Comparison of ENCODE assay signal across 10 mouse cellular contexts in the genomic region with DNA sequence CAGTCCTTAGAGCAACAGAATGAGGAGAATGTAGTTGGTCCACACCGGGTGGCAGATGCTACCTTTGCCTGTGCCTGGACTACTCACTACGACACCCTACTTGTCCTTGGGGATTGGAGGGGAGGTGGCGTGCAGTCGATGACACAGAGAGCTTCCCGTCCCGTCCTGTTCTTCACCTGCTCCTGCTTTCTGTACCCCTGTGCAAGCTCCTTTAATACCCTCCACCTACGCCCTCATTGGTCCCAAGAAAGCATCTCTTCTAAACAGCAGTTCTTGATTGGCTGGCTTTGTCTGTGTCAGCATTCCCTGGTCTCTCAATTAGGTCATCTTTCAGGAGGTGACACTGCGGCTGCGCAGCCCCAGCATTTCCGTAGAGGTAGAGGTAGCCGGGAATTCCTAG. TPM values are rescaled to one million over a fixed set of nuclear protein-coding genes. Genes with fewer than 3 reads are reported as not detected.
DNase-seq lines count a peak whose midpoint lies in the region; ATAC-seq and TF ChIP-seq lines count a peak whose summit lies in the region.
"Had no signal": no experiment of that assay in that cellular context is flagged by ENCODE, and none has a peak within 500 bp of the region (broad histone marks: within the 10 kb centered on the region; RNA-seq: fewer than 3 reads in every experiment).

Cbx7 (minus strand) TSS at position 180 of the 400 bp plus-strand sequence.

- H3K4me1 ChIP-seq in bone marrow, adult 2 months (ENCODE audit: control insufficient read depth, insufficient read depth, low read length), result no peaks in the 10 kb centered on the region
- no peaks in the 10 kb centered on the region for H3K4me1 ChIP-seq in intestine, embryonic 15.5 days (replicated peaks)
- H3K4me1 ChIP-seq: embryonic facial prominence, embryonic 12.5 days; forebrain, embryonic 15.5 days had no signal

- no peak within 1 kb of the TSS for H3K4me3 ChIP-seq in bone marrow, adult 2 months (replicated peaks; ENCODE audit: control insufficient read depth, low read depth, low read length)
- H3K4me3 ChIP-seq in intestine, embryonic 15.5 days (replicated peaks), result no peak within 1 kb of the TSS
- H3K4me3 ChIP-seq: embryonic facial prominence, embryonic 12.5 days; forebrain, embryonic 15.5 days had no signal

- no peak for DNase-seq in heart, postnatal 36 days
- no peak for DNase-seq in heart, adult 11 months
- no peak for DNase-seq in thymus, postnatal 0 days (ENCODE audit: low spot score)
- no peak for DNase-seq in thymus, postnatal 36 days
- DNase-seq in kidney, adult 18-20 months, result no peak

- TF ChIP-seq CTCF in bone marrow, adult 2 months (IDR thresholded peaks at IDR 0.05; ENCODE audit: control insufficient read depth, insufficient read depth, low read length), result no peak

- H3K36me3 ChIP-seq in intestine, embryonic 15.5 days, result no peaks in the 10 kb centered on the region
- H3K36me3 ChIP-seq: embryonic facial prominence, embryonic 12.5 days; forebrain, embryonic 15.5 days had no signal

- no peak within 1 kb of the TSS for H3K4me2 ChIP-seq in intestine, embryonic 15.5 days (replicated peaks)
- H3K4me2 ChIP-seq: embryonic facial prominence, embryonic 12.5 days; forebrain, embryonic 15.5 days had no signal

- 90% methylated on average over 11 of the region's 11 CpGs for WGBS in bone marrow, adult 2 months
- WGBS in intestine, embryonic 15.5 days, result 95% methylated on average over 11 of the region's 11 CpGs

- ATAC-seq in intestine, embryonic 15.5 days, result no peak
- ATAC-seq: forebrain, embryonic 15.5 days had no signal

- no peak within 1 kb of the TSS for H3K27ac ChIP-seq in bone marrow, adult 2 months (ENCODE audit: control insufficient read depth, insufficient read depth, low read depth, low read length, poor library complexity)
- no peak within 1 kb of the TSS for H3K27ac ChIP-seq in intestine, embryonic 15.5 days
- H3K27ac ChIP-seq: embryonic facial prominence, embryonic 12.5 days; forebrain, embryonic 15.5 days; liver, embryonic 14.5 days had no signal

- H3K27me3 ChIP-seq in intestine, embryonic 15.5 days (replicated peaks), result no peaks in the 10 kb centered on the region
- H3K27me3 ChIP-seq: embryonic facial prominence, embryonic 12.5 days; forebrain, embryonic 15.5 days had no signal

- intact Hi-C loops in heart, postnatal 36 days (cut with DNase I), result no loop called here

- TF ChIP-seq POLR2A in bone marrow, adult 2 months (IDR thresholded peaks at IDR 0.05; ENCODE audit: borderline replicate concordance, control insufficient read depth, low read depth, low read length), result no peak

- H3K9me3 ChIP-seq in intestine, embryonic 15.5 days, result no peaks in the 10 kb centered on the region
- H3K9me3 ChIP-seq: embryonic facial prominence, embryonic 12.5 days; forebrain, embryonic 15.5 days had no signal

- H3K9ac ChIP-seq in intestine, embryonic 15.5 days, result no peak within 1 kb of the TSS
- H3K9ac ChIP-seq: embryonic facial prominence, embryonic 12.5 days; forebrain, embryonic 15.5 days; liver, embryonic 14.5 days had no signal

RNA-seq across cellular contexts. Expression of gene Cbx7, which starts in this region (rescaled TPM):
- 10 to 100 TPM; 13.2 to 16.6 TPM for total RNA-seq in heart, postnatal 36 days (2021)
- 8.3 and 10.1 TPM in 2 replicates for polyA plus RNA-seq in thymus, postnatal 0 days (2015; fragmentation: Nextera tagmentation; extraction: Ambion mirVana)
- polyA plus RNA-seq in bone marrow, adult 2 months (2011; ENCODE audit: insufficient read depth, insufficient read length, low replicate concordance, missing spikeins), result 16.8 and 22.5 TPM in 2 replicates
- 3.9 and 4.6 TPM in 2 replicates for polyA plus RNA-seq in intestine, embryonic 15.5 days (2015; fragmentation: Nextera tagmentation; extraction: Ambion mirVana)
